Mouse (Mus musculus) heart, embryonic 11.5 days (tissue): ENCODE results near the gene Fam92b. TPM values are rescaled to one million over a fixed set of nuclear protein-coding genes. Genes with fewer than 3 reads are reported as not detected.

Experiments used
- ATAC-seq: fragments of 200-750 bp; cut with Nextera tagmentation; replicated peaks from 2 replicates; pipeline ENCODE4 v1.8.0; 2017; ENCODE audit warnings: moderate library complexity; ENCODE audit not compliant: insufficient number of reproducible peaks, low FRiP score, low TSS enrichment
- H3K27ac ChIP-seq: fragments of 300-500 bp; sonication (generic); 2 replicates; pipeline ENCODE4 v1.5.1; 2014; ENCODE audit warnings: mild to moderate bottlenecking, low read depth, low read length
- H3K27me3 ChIP-seq: fragments of 300-500 bp; sonication (generic); 2 replicates; pipeline ENCODE4 v1.6.1; 2014; ENCODE audit warnings: mild to moderate bottlenecking, low read length, mixed read lengths; ENCODE audit not compliant: control insufficient read depth, insufficient read depth
- H3K36me3 ChIP-seq: fragments of 300-500 bp; sonication (generic); 2 replicates; pipeline ENCODE4 v1.6.1; 2014; ENCODE audit warnings: mild to moderate bottlenecking, low read length, moderate library complexity, mixed read lengths; ENCODE audit not compliant: control insufficient read depth, insufficient read depth
- H3K4me1 ChIP-seq: fragments of 300-500 bp; sonication (generic); 2 replicates; pipeline ENCODE4 v1.6.1; 2014; ENCODE audit warnings: low read length; ENCODE audit not compliant: control insufficient read depth, insufficient read depth
- H3K4me2 ChIP-seq: fragments of 300-500 bp; sonication (generic); 2 replicates; pipeline ENCODE4 v1.6.1; 2014; ENCODE audit warnings: mild to moderate bottlenecking, moderate library complexity
- H3K4me3 ChIP-seq: fragments of 300-500 bp; sonication (generic); 2 replicates; pipeline ENCODE4 v1.5.1; 2014; ENCODE audit warnings: low read depth, low read length
- H3K9ac ChIP-seq: fragments of 300-500 bp; sonication (generic); 2 replicates; pipeline ENCODE4 v1.6.1; 2014; ENCODE audit warnings: mild to moderate bottlenecking, low read depth, low read length, moderate library complexity
- H3K9me3 ChIP-seq: fragments of 300-500 bp; sonication (generic); replicated peaks from 2 replicates; pipeline ENCODE4 v1.6.1; 2016; ENCODE audit warnings: low read length; ENCODE audit not compliant: control insufficient read depth
- WGBS: fragments of 180-500 bp; shearing (Covaris S2); extraction: QIAGEN DNeasy Blood & Tissue Kit; methylation state at CpG from one replicate; pipeline ENCODE4 v1.1.7; 2014; ENCODE audit not compliant: insufficient replicate concordance; 5-methylcytosine and 5-hydroxymethylcytosine counted together
- polyA plus RNA-seq: library from polyadenylated mRNA; unstranded; fragments of >200 nt; fragmentation: Nextera tagmentation; extraction: Ambion mirVana; gene quantifications from 2 replicates; pipeline ENCODE4 v1.2.1, GENCODE M21; 2014

Fam92b gene
- polyA plus RNA-seq, 1 experiment from 2014 or later: not detected

DNA sequence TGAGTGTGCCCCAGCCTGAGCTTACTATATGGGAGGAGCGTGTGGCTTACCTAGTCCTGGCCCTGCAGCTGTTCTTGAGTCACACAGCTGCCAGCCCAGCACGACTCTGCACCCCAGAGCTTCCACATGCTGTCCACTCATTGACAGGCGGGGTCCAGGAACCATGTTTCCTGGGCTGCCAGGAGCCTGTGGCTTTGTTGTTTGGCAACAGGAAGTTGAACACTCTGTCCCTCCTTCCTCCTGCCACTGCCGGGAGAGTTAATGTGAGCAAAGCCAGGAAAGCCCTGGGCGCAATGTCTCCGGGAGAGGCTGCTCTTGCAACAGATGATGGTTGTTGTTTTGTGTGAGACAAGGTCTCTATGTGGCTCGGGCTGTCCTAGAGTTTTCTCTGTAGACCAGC is 24.6 kb downstream of the Fam92b start:
- H3K4me2 ChIP-seq: no peak overlapping the region
- no peak overlapping the region for H3K9ac ChIP-seq
- no peak for ATAC-seq
- no peak overlapping the region for H3K27ac ChIP-seq
- H3K9me3 ChIP-seq: no peaks in the 10 kb centered on the region
- 55% methylated on average over 7 of the region's 7 CpGs for WGBS
- no peak overlapping the region for H3K4me3 ChIP-seq
- H3K36me3 ChIP-seq: 0 out of 2 replicates have a peak, but pooled peaks cover 3% of the 10 kb centered on the region
- H3K27me3 ChIP-seq: no peaks in the 10 kb centered on the region; the same call in 1 of the 2 replicates
- no peaks in the 10 kb centered on the region for H3K4me1 ChIP-seq

DNA sequence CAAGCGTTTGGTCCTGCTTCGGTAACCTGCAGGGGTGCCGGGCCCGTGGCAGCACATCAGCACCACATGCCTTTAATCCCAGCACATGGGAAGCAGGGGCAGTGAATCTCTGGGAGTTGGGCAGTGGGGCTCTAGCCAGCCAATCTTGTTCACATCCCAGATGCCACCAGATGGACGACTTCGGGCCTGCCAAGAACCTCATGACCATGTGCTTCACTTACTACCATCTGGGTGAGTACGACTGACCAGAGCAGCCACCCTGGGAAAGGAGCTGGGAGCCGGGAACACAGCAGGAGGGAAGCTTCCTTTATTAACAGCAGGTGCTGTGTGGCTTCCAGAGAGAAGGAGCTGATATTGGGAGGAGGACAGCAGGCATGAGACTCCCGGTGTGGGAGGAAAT is 26.1 kb downstream of the Fam92b start:
- Histone ChIP-seq H3K4me1 (no peaks in the 10 kb centered on the region), H3K9me3 (no peaks in the 10 kb centered on the region), H3K9ac (no peak overlapping the region), H3K36me3 (0 out of 2 replicates have a peak, but pooled peaks cover 3% of the 10 kb centered on the region), H3K4me3 (no peak overlapping the region), H3K27me3 (no peaks in the 10 kb centered on the region; the same call in 1 of the 2 replicates), H3K27ac (no peak overlapping the region), H3K4me2 (no peak overlapping the region)
- no peak for ATAC-seq
- 70% methylated on average over 9 of the region's 9 CpGs for WGBS

DNA sequence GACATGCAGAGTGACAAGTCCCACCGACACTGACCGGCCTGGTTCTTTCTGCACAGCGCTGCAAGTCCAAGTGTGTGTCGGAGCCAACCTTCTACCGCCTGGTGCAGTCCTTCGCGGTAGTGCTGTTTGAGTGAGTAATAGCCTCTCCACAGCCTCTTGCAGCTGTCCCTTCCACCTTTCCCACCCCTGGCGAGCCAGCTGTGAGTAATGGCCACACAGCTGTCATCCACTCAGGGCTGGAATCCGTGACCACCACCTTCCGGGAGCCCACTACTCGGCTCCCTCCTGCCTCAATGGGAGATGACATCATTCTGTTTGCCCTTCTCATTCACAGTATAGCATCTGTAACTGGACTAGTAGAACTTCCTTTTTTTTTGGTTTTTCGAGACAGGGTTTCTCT is 27.2 kb downstream of the Fam92b start:
- Histone ChIP-seq H3K4me2 (no peak overlapping the region), H3K27ac (no peak overlapping the region), H3K4me3 (no peak overlapping the region), H3K9ac (no peak overlapping the region), H3K4me1 (0 out of 2 replicates have a peak, but pooled peaks cover 4% of the 10 kb centered on the region), H3K9me3 (no peaks in the 10 kb centered on the region), H3K27me3 (no peaks in the 10 kb centered on the region; the same call in 1 of the 2 replicates), H3K36me3 (0 out of 2 replicates have a peak, but pooled peaks cover 3% of the 10 kb centered on the region)
- no peak for ATAC-seq
- 67% methylated on average over 12 of the region's 12 CpGs for WGBS

DNA sequence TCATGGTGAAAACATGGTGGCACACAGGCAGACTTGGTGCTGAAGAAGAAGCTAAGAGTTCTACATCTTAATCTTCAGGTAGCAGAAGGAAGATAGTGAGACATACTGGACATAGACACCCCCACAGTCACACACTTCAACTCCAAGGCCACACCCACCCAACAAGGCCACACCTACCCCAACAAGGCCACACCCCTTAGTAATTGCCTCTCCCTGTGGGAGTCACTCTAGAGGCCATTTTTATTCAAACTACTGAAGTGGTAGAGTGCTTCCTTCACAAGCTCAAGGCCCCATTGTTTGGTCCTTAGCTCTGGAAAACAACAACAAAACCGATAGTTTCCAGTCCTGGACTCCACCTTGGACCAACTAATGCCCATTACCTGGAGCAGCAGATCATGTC is 31.2 kb downstream of the Fam92b start:
- H3K4me1 ChIP-seq: peaks cover 20% of the 10 kb centered on the region
- no peak for ATAC-seq
- 79% methylated on average over 1 of the region's 1 CpGs for WGBS
- H3K36me3 ChIP-seq: 0 out of 2 replicates have a peak, but pooled peaks cover 3% of the 10 kb centered on the region
- no peaks in the 10 kb centered on the region for H3K9me3 ChIP-seq
- H3K9ac ChIP-seq: no peak overlapping the region
- no peak overlapping the region for H3K27ac ChIP-seq
- no peak overlapping the region for H3K4me2 ChIP-seq
- H3K27me3 ChIP-seq: no peaks in the 10 kb centered on the region; the same call in 1 of the 2 replicates
- H3K4me3 ChIP-seq: no peak overlapping the region

DNA sequence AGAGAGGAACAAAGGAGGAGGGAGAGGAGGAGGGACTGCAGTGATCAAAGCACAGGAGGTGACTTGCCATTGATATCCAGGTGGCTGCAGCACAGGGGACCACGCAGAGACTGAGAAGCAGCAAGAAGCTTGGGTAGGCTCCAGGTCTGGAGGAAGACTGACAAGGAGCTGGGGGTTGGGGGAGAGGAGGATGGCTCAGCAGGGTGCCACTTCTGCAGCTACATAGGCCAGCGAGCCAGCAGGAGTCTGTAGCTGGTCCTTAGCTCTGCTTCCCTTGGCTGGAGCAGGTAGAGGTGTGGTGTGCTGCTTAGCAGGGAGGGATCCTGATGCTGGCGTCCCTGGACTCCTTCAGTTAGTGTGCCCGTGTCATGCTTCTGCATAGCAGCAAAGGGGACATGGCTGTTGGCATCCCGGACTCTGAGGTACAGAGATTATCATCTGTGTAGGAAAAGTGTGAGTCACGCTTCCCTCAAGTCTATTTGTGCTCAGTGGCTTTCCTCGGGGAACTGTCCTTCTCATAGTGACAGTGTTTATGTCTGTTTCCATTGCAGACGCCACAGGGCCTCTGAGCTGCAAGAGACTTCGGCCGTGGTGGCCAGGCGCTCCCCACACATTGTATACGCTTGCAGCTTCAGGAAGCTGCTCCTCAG is 32.5 kb downstream of the Fam92b start:
- no peak overlapping the region for H3K9ac ChIP-seq
- no peaks in the 10 kb centered on the region for H3K9me3 ChIP-seq
- no peaks in the 10 kb centered on the region for H3K27me3 ChIP-seq
- peaks cover 31% of the 10 kb centered on the region for H3K4me1 ChIP-seq
- ATAC-seq: no peak
- whole genome bisulfite sequencing: 36% methylated on average over 12 of the region's 12 CpGs
- H3K27ac ChIP-seq: no peak overlapping the region
- no peak overlapping the region for H3K4me2 ChIP-seq
- H3K36me3 ChIP-seq: 0 out of 2 replicates have a peak, but pooled peaks cover 3% of the 10 kb centered on the region
- H3K4me3 ChIP-seq: no peak overlapping the region

DNA sequence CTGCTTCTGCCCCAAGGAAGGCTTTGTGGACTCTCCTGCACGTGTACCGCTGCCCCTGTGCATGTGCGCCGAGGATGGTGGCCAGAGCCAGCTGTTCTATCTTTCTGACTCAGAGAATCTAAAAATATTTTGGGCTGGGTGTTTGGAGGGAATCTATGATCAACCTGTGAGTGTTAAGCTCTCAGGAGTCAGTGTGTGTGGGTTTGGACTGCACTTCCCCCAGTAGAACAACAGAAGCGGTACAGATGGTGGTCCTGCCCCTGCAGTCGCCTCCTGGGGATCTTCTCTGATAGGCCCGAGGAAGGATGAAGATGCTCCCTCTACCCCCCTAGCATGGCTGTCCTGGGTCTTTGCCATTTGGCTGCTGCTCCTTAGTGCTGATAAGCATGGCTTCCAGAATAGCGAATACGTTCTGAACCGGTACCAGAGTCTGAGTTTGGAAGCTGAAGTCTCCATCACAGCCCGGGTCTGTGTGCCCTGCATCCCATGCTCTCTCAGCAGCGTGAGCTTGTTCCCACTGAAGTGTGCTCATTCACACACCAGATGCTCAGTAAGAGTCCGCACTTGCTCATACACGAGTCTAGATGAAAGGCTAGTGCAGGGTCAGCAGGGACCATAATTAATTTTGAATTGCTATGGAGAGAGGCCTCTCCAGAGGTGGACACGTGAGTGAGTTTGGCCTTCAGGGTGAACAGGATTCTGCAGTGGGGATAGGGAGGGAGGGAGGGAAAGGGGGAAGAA is 33.2 kb downstream of the Fam92b start:
- no peaks in the 10 kb centered on the region for H3K27me3 ChIP-seq
- no peak overlapping the region for H3K27ac ChIP-seq
- H3K36me3 ChIP-seq: 0 out of 2 replicates have a peak, but pooled peaks cover 3% of the 10 kb centered on the region
- no peaks in the 10 kb centered on the region for H3K9me3 ChIP-seq
- ATAC-seq: no peak
- H3K9ac ChIP-seq: no peak overlapping the region
- 50% methylated on average over 15 of the region's 15 CpGs for WGBS
- peaks cover 37% of the 10 kb centered on the region for H3K4me1 ChIP-seq
- H3K4me3 ChIP-seq: no peak overlapping the region
- H3K4me2 ChIP-seq: no peak overlapping the region

DNA sequence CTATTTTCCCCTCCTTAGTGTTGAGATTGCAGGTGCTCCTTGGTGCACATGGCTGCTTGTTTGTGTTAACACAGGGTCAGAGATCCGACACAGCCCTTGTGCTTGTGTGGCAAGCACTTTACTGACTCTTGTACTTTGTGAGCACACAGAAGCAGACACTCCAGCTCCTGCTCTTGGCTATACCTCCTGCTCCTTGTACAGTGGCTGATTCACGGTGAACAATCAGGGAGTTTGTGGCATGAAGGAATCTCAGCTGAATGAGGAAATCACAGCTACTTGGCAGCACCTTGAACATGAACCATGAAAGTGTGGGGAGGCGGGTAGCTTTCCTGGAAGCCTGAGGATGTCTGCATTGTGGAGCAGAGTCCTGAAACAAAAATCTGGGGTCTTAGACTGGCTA is 36.5 kb downstream of the Fam92b start:
- peaks cover 42% of the 10 kb centered on the region for H3K4me1 ChIP-seq
- WGBS: 48% methylated on average over 3 of the region's 3 CpGs
- H3K27ac ChIP-seq: peak overlapping the region; percentile 29
- no peak overlapping the region for H3K4me2 ChIP-seq
- ATAC-seq: no peak
- no peak overlapping the region for H3K4me3 ChIP-seq
- H3K27me3 ChIP-seq: no peaks in the 10 kb centered on the region; the same call in 1 of the 2 replicates
- H3K9ac ChIP-seq: no peak overlapping the region; the same call in 1 of the 2 replicates
- H3K36me3 ChIP-seq: 0 out of 2 replicates have a peak, but pooled peaks cover 3% of the 10 kb centered on the region
- no peaks in the 10 kb centered on the region for H3K9me3 ChIP-seq

DNA sequence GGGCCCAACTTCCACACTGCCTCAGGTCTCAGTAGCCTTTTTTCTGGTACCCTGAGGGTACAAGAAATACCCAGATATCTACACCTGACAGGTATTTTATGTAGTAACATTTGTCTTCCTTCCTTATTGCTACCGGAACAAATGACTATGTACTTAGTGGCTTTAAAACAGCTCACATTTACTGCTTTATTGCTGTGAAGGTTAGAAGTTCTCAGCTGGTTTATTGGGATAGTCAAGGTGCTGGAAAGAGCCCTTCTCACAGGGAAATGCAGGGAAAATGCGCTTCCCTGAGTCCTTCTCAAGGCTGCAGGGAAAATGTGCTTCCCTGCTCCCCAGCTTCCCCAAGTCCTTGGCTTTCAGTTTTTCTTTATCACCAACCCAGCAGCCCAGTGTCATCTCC is 38.3 kb downstream of the Fam92b start:
- no peak for ATAC-seq
- Histone ChIP-seq H3K9ac (no peak overlapping the region), H3K9me3 (no peaks in the 10 kb centered on the region), H3K4me3 (no peak overlapping the region), H3K4me1 (peaks cover 30% of the 10 kb centered on the region), H3K36me3 (no peaks in the 10 kb centered on the region), H3K27ac (no peak overlapping the region), H3K27me3 (no peaks in the 10 kb centered on the region; the same call in 1 of the 2 replicates), H3K4me2 (no peak overlapping the region)
- WGBS: 81% methylated on average over 2 of the region's 2 CpGs
